Mouse (Mus musculus): ENCODE measurements around the gene Gm48551.

GRCm38 (mm10) chr10:81358209-81358608 is 26.1 kb upstream of the Gm48551 start:
- TF ChIP-seq POLR2A (IDR thresholded peaks at IDR 0.05; ENCODE audit: low read depth, low read length) (no peak), CTCF (conservative IDR thresholded peaks at IDR 0.05; ENCODE audit: insufficient read depth, insufficient read length, low read depth, low read length) (no peak)
